8 mouse cellular contexts compared by ENCODE assay signal in the genomic region with DNA sequence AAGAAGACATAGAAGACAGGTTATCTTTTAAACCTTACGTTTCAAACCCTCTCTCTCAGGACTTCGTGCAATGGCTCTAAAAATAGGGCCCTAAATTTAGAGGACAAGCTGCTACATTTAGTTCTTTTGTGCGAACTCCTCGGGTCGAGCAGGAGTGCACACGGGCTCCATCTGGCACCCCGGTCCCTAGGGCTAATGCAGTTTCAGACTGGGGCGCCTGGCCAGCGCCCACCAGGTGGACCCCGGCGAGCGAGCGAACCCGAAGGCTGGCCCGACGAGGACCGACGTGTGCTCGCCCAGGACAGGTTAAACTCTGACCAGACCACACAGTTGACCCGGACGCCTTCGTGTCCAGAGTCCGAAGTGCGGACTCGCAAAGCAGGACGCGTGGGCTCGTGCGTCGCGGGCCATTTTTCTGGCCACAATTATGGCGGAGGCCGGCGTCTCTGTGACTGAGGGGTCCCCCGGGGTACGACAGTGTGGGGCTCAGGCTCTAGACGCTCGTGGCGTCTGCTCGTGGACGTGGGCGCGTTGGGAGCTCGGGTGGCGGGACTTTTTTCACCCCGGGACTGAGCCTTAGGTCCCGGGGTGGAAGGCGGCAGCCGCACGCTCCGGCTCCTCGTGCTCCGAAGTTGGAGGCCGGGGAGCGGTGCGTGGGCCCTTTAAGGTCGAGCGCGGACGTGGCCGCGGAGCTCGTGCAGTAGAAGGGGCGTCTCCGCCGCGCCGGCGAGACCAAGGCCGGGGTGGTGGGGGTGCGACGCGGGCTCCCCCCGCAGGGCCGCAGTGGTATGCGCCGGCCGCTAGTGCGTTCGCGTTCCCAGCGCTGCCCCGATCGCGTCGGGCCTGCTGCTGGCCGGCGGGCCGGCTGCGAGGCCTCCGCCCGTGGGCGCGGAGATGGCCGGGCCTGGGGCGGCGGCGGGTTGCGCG. TPM values are rescaled to one million over a fixed set of nuclear protein-coding genes. Genes with fewer than 3 reads are reported as not detected.
DNase-seq lines count a peak whose midpoint lies in the region; ATAC-seq and TF ChIP-seq lines count a peak whose summit lies in the region.

No protein-coding gene starts in this region.

- H3K9ac ChIP-seq in ES-Bruce4 (ENCODE audit: low read depth, poor library complexity, severe bottlenecking) = peak overlapping the region; percentile 90
- peak overlapping the region; percentile 85 for H3K9ac ChIP-seq in forebrain, embryonic 14.5 days (ENCODE audit: low read length)

- H3K4me3 ChIP-seq in ES-Bruce4 (ENCODE audit: low read depth, low read length) = peak overlapping the region; percentile 85
- H3K4me3 ChIP-seq in forebrain, embryonic 14.5 days (ENCODE audit: low read depth, low read length) = peak overlapping the region; percentile 83
- peak overlapping the region; percentile 92 for H3K4me3 ChIP-seq in lung, adult 2 months (replicated peaks; ENCODE audit: extremely low read depth, low read depth, low read length)

- peak; percentile 94 for ATAC-seq in cerebellum, adult (ENCODE audit: insufficient number of reproducible peaks, low FRiP score, low TSS enrichment)
- peak; percentile 97 for ATAC-seq in forebrain, embryonic 14.5 days
- ATAC-seq in neutrophil, adult 5-6 weeks (ENCODE audit: extremely low read depth, insufficient number of reproducible peaks, low FRiP score, poor library complexity, severe bottlenecking) = peak; percentile 88

- no peaks in the 10 kb centered on the region for H3K9me3 ChIP-seq in ES-Bruce4 (replicated peaks; ENCODE audit: control insufficient read depth, insufficient read depth, low read length, poor library complexity, severe bottlenecking)
- no peaks in the 10 kb centered on the region for H3K9me3 ChIP-seq in forebrain, embryonic 14.5 days (replicated peaks; ENCODE audit: control insufficient read depth, low read length)

- no peak for TF ChIP-seq CTCF in ES-Bruce4 (IDR thresholded peaks at IDR 0.05; ENCODE audit: low read depth, low read length)
- TF ChIP-seq CTCF in lung, adult 2 months (IDR thresholded peaks at IDR 0.05; ENCODE audit: insufficient read depth, low read length) = no peak

- no peaks in the 10 kb centered on the region for H3K4me1 ChIP-seq in ES-Bruce4 (ENCODE audit: control insufficient read depth, insufficient read depth, low read length)
- peaks cover 11% of the 10 kb centered on the region for H3K4me1 ChIP-seq in forebrain, embryonic 14.5 days (ENCODE audit: control insufficient read depth, insufficient read depth, low read length)
- H3K4me1 ChIP-seq in lung, adult 2 months (ENCODE audit: control insufficient read depth, insufficient read depth, low read length) = peaks cover 13% of the 10 kb centered on the region

- peak overlapping the region; percentile 71 for H3K4me2 ChIP-seq in forebrain, embryonic 14.5 days (ENCODE audit: low read length)

- peak; percentile 38 for TF ChIP-seq POLR2A in ES-Bruce4 (IDR thresholded peaks at IDR 0.05; ENCODE audit: insufficient read depth, low read length)
- peak; percentile 47 for TF ChIP-seq POLR2A in lung, adult 2 months (IDR thresholded peaks at IDR 0.05; ENCODE audit: borderline replicate concordance, extremely low read depth, low read depth, low read length)

- H3K27me3 ChIP-seq in ES-Bruce4 (ENCODE audit: control insufficient read depth, insufficient read depth, low read length, poor library complexity, severe bottlenecking) = no peaks in the 10 kb centered on the region
- no peaks in the 10 kb centered on the region for H3K27me3 ChIP-seq in forebrain, embryonic 14.5 days (replicated peaks; ENCODE audit: control insufficient read depth, insufficient read depth, low read length)

- no peak overlapping the region for H3K27ac ChIP-seq in ES-Bruce4 (ENCODE audit: insufficient read depth, low read length)
- peak overlapping the region; percentile 91 for H3K27ac ChIP-seq in forebrain, embryonic 14.5 days (ENCODE audit: low read depth, low read length)

- DNase-seq in forebrain, embryonic 14.5 days (ENCODE audit: low spot score) = peak; percentile 93
- peak; percentile 91 for DNase-seq in heart, postnatal 25 days (ENCODE audit: low spot score)
- peak; percentile 89 to 96 for DNase-seq in layer of hippocampus, adult 18-20 months (ENCODE audit: low spot score in 2 of 2)
- DNase-seq in lung, adult 2 months = peak; percentile 90
- peak; percentile 87 for DNase-seq in thymus, adult 18-20 months

- no peaks in the 10 kb centered on the region for H3K36me3 ChIP-seq in ES-Bruce4 (ENCODE audit: control insufficient read depth, insufficient read depth, low read length, poor library complexity, severe bottlenecking)
- H3K36me3 ChIP-seq in forebrain, embryonic 14.5 days (ENCODE audit: control insufficient read depth, insufficient read depth, low read length) = no peaks in the 10 kb centered on the region

- no peak for TF ChIP-seq EP300 in ES-Bruce4 (IDR thresholded peaks at IDR 0.05; ENCODE audit: insufficient read depth, low read depth, low read length)

- intact Hi-C loops in heart, postnatal 25 days (cut with DNase I) = loop anchor here (2.0 to 5.0 kb wide), 3 partner anchors 70 to 118 kb away; a partner anchor contains a TSS

- under 1% methylated on average over 70 of the region's 100 CpGs for WGBS in forebrain, embryonic 14.5 days
- under 1% methylated on average over 100 of the region's 100 CpGs for WGBS in lung, adult 2 months

RNA-seq across cellular contexts. Expression of a gene that starts 35.3 kb away (rescaled TPM):
- polyA plus RNA-seq in ES-Bruce4 (2011; ENCODE audit: insufficient read depth, insufficient read length, low read depth, missing spikeins) = 73.7 and 75.9 TPM in 2 replicates
- polyA plus RNA-seq in forebrain, embryonic 14.5 days (2014; fragmentation: Nextera tagmentation; extraction: Ambion mirVana) = 32.3 and 33.8 TPM in 2 replicates
- total RNA-seq in heart, postnatal 25 days (2021) = 10 to 100 TPM; 86.1 to 96.0 TPM
- 10 to 100 TPM; 44.2 to 48.4 TPM for total RNA-seq in layer of hippocampus, adult 18-20 months (2021)
- 19.7 and 32.8 TPM in 2 replicates for polyA plus RNA-seq in lung, adult 2 months (2012; rRNA removed)
- 319 and 342 TPM in 2 replicates for total RNA-seq in neutrophil, adult 5-6 weeks (2017)
